Mouse (Mus musculus): ENCODE measurements at regions not wholly inside any gene's neighbourhood (a gene's known extent, or its start where the extent isn't known, plus 50 kb on each side); places are given as distances from the start of the nearest gene placed in this dataset.

DNA sequence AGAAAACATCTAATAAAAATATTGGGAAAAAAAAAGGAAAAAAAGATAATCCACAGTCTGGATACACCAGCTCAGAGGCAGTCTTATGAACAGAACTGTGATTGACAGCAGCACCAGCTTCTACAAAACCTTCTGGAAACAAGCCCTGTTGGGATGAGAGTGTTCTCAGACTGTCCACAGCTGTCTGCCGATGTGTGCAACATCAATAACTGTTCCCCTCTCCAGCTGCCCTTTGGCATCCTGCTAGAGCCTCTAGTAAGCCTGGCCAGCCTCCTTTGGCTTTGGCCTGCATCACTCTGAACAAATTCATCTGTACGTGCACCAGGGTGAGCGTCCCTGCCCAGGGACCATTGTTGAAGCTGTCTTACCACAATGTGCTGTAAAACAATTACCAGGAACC lies 137.0 kb upstream of the Irs2 start:
- no peak for DNase-seq (ENCODE audit: low read depth, low spot score)

- no peak for DNase-seq (ENCODE audit: low read depth, low spot score)
Measured at GRCm38 (mm10) chr8:11140566-11140965, 132.3 kb upstream of the Irs2 start.

GRCm38 (mm10) chr8:11139294-11139693 lies 131.0 kb upstream of the Irs2 start:
- DNase-seq (ENCODE audit: low read depth, low spot score) = no peak

DNA sequence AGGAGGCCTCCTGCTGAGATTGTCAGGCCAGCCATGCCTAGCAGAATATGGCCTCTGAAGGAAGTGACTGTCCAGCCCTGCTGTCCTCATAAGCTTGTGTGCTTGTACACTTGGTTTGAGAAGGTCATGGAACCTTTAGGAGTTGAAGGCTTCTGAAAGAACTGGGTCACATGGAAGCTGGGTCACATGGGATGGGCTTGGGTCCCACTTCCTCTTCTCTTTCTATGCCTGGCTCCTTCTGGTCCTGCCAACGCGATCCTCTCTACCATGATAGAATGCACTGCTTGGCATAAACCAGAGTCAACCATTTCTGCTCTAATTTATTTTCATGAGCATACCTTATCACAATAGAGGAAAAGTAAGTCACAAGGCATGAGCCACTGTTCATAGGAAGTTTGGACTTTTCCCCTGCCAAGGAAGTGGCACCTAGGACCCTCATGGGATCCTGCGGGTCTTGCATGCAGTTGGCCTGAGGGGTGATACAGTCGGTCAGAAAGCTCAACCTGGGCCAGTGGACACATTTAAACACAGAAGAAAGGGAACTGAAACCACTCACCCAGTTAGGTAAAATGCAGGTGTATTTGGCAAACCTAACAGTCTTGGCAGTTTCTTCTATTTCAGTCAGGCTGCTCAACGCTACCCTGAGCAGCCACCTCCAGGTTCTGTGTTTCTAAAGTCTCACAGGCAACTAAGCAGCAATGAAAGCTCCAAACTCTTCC lies 130.2 kb upstream of the Irs2 start:
- no peak for DNase-seq (ENCODE audit: low read depth, low spot score)

GRCm38 (mm10) chr8:11136566-11136965 lies 128.3 kb upstream of the Irs2 start:
- DNase-seq (ENCODE audit: low read depth, low spot score) = peak; percentile 80

DNA sequence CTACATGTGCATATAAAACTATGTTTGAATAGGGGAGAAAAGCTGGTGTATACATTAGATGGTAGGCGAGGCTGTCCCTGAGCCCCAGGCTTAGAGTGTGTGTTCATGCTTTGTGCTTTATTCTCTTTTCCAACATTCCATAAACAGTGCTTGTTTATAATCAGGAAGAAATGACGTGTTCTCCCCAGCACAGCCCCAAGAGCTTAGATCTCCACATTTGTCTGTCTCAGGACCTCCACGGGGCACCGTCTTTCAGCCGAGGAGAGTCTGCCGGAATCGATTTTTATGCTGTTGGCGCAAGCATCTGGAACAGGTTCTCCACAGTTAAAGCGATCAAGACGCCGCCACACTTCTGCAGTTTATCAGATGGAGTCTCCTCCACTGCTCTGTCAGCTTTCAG lies 126.9 kb upstream of the Irs2 start:
- DNase-seq (ENCODE audit: low read depth, low spot score) = no peak

- DNase-seq (ENCODE audit: low read depth, low spot score) = no peak
Measured at GRCm38 (mm10) chr8:11134562-11134961, 126.3 kb upstream of the Irs2 start.

GRCm38 (mm10) chr8:11119030-11119634 lies 110.9 kb upstream of the Irs2 start:
- no peak for DNase-seq (ENCODE audit: low read depth, low spot score)

DNA sequence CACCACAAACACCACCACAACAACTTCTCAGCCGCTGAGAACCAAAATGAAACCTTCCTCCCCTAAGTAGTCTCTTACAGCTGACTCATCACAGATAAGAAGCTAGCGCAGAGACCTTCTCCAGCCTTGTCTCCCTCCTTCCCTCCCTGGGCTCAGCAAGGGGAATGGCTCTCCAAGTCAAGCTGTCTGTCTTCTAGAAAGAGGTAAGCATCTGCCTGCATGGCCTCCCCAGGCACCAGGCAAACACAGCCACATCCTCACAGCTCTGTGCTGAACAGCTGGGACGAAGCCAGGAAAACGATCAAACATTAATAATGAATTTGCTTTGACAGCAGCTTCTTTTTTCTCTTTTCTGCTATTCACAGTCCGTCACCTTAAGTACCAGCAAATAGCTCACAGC lies 108.3 kb upstream of the Irs2 start:
- no peak for DNase-seq (ENCODE audit: low read depth, low spot score)

DNA sequence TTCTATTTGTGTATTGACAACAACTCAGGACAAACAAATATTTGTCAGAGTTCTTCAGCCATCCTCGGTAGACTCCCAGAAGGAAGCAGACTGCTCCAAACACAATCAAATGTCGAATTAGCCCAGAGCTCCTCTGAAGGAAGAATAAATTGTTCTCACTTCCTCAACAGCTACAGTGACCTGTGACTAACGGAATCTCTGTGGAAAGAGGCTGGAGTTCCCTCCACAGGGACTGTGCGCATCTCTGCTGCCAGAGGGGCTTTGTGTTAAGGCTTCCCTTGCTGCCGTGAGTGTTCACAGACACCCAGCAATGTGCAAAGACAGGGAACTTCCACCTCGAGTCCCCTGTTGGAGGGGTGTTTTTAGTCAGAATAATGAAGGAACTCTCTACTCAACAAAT lies 107.0 kb upstream of the Irs2 start:
- DNase-seq (ENCODE audit: low read depth, low spot score) = no peak

DNA sequence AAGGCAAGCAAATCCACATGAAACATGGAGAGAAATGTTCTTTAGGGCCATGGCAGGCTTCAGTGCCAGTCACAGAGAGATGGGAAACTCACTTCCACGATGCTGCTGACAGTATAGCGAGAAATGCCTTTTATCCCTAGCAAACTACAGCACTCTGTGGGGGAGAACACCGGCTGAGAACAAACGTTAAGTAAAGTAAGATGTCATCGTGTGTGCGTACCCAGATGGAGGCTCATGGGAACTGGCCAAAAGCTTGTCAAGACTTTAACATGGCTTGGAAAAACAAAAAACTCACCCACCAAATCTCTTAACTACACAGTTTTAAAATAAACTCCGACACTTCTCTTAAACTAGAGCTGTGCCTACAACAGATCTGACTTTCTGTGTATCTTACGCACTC lies 106.3 kb upstream of the Irs2 start:
- no peak for DNase-seq (ENCODE audit: low read depth, low spot score)

DNA sequence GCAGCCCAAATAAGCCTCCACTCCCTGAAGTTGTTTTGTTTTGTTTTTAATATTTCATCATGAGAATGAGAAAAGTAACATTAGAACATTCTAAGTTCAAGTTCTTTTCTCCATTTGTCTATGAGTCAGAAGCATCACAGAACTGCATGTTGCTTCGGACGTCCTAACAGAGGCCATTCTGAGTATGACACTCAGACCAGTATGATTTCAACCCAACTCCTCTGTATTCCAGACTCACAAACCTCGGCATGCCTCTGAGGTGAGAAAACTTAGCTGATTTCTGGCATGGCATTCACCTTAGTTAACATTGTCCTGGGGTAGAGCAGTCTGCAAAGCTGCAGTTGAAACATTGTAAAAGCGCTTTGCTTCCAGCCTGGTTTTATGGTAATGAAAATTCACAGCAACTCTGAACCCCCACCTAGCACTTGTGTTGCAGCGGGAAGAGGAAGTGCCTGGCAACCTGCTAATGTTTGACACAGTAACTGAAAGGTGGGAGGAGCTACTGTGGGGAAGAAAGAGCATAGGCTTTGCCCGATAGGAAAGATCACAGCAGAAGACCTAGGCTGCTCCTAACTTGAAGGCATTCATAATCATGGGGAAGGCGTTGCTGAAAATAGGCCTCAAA lies 104.8 kb upstream of the Irs2 start:
- DNase-seq (ENCODE audit: low read depth, low spot score) = no peak

DNA sequence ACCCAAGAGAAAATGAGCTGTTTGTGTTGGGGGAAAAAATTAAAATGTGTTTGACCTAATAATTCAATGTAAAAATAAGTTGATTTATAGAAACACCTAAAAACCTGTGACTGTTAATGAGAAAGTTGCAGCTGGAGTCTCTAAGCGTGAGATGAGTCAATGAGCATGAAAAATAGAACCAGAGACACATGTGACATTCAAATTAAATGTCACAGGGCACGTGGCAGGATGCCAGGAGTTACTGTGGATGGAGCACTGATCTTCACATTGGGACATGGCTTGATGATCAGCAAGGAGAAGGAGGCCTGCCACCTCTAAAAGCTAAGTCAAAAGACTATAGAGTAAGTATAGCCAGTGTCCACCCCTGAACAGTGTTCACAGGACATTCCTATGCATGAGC lies 103.7 kb upstream of the Irs2 start:
- DNase-seq (ENCODE audit: low read depth, low spot score) = no peak

- DNase-seq (ENCODE audit: low read depth, low spot score) = no peak
Measured at GRCm38 (mm10) chr8:11107435-11107834, 99.2 kb upstream of the Irs2 start.

- no peak for DNase-seq (ENCODE audit: low read depth, low spot score)
Measured at GRCm38 (mm10) chr8:11107021-11107420, 98.8 kb upstream of the Irs2 start.

- no peak for DNase-seq (ENCODE audit: low read depth, low spot score)
Measured at GRCm38 (mm10) chr8:11103745-11104607, 95.7 kb upstream of the Irs2 start.

DNA sequence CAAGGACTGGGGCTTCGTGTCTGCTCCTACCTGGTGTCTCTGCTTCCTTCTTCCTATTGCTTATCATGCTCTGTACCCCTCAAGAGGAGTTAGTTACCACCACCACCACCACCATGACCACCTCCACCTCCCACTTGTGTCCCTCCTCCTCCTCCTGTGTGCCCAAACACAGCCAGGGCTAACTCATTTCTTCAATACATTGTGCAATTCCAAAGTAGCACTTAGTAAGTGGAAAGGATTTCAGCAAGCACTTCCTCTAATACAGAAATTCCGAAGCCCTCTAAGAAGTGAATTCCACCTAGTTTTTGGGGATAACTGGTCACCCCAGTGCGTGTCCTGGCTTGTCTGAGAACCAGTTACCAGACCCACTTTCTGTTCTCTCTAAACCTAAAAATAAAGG lies 92.1 kb upstream of the Irs2 start:
- no peak for DNase-seq (ENCODE audit: low read depth, low spot score)

DNA sequence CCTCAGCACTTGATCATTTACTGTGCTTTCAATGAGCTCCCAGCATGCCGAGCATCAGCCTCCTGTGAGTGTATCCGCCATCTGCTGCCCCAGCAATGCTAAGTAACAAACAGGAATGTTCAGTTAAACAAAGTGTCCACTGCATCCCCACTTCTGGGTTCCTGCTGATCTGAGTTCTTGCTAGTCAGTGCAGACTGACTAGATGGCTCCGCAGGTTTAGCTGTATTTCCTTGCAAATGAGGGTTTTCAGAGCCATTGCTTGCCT lies 91.3 kb upstream of the Irs2 start:
- DNase-seq (ENCODE audit: low read depth, low spot score) = no peak

DNA sequence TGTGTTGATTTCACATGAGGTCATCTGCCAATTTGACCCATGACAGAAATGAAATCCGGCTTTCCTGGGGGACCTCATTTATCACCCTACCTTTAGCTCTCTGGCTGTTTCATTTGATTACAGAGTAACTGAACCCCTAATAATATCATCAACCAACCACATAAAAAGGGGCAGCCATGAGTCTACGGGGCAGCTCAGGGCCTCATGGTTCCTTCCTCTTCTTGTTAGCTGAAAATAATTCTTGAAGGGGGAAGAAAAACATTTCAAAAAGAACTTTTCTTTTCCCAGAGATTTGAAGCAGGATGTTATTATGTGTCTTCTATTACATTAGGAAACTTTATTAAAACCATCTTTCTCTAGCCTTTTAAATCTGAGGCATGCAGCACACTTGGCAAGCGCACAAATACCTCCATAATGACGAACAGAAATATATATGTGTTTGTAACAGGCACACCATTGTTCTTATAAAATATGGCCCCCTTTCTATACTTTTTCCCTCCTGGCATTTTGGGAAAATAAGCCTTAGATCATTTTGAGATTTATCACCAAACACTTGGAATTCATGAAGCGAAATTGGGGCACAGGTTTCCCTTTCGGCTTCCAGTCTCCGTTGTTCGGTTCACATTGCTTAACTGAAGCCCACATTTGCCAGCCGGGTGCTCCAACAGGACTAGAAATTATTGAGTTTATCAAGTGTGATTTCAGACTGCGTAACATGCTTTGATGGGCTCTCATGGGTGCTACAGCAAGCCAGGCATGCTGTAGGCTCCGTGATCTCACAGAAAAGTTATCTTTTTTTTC lies 90.7 kb upstream of the Irs2 start:
- DNase-seq (ENCODE audit: low read depth, low spot score) = peak; percentile 84

DNA sequence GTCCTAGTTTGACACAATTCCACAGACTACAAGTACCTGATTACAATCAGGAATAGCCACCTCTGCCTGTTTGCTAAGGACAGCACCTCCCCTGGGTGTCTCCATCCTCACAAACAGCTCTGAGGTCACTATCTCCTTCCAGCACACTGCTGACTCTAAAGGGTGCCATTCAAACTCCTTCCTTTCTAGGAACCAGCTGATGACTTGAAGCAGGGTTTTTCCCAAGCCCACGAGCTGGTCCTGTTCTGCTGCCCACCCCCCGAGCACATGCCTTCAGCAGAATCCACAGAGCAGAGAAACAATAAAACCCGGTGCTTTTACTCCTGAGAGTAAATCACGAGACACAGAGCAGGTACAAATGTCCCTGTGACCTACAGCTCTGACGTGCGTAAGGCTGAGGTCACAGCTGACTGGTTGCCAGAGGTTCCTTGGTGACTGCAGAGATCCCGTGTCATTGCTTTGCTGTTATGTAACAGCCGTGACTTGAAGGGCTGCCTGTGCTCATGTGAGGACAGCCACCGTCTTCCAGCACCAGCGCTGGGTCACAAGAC lies 90.0 kb upstream of the Irs2 start:
- DNase-seq (ENCODE audit: low read depth, low spot score) = peak; percentile 53

DNA sequence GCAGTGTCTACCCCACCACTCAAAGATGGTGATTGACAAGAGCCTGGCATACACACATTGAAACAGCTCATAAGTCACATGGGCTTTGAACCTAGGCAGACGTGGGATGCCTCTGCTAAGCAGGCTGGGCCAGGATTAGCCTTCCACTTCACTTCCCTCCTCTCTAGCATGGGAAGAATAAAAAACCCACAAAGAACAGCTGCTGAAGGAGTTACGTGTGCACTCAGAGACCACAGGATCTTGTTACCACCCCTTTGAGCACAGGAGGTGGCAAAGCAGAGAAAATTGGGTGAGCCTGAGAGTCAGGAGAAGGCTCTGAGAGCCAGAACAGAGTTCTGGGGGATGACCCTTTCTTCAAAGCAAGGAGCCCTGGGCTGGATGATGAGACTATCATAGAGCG lies 89.6 kb upstream of the Irs2 start:
- DNase-seq (ENCODE audit: low read depth, low spot score) = no peak
